Mouse (Mus musculus) intestine, embryonic 14.5 days (tissue): Measurements from ENCODE around the gene Pex1. TPM values are rescaled to one million over a fixed set of nuclear protein-coding genes. Genes with fewer than 3 reads are reported as not detected.

Experiments used
- ATAC-seq: fragments of 200-750 bp; cut with Nextera tagmentation; replicated peaks from 2 replicates; pipeline ENCODE4 v1.8.0; 2017; ENCODE audit warnings: low read depth, moderate number of reproducible peaks, moderate TSS enrichment, moderate library complexity; ENCODE audit not compliant: low FRiP score, low TSS enrichment
- DNase-seq: peaks from one replicate; pipeline ENCODE4 v3.0.0-alpha.2; 2018; ENCODE audit warnings: low spot score
- H3K27ac ChIP-seq: fragments of 300-500 bp; sonication (generic); 2 replicates; pipeline ENCODE4 v1.5.1; 2014; ENCODE audit warnings: low read depth, mild to moderate bottlenecking, control low read depth
- H3K27me3 ChIP-seq: fragments of 300-500 bp; sonication (generic); replicated peaks from 2 replicates; pipeline ENCODE4 v1.6.1; 2014; ENCODE audit warnings: low read length, control low read depth; ENCODE audit not compliant: control insufficient read depth, insufficient read depth
- H3K36me3 ChIP-seq: fragments of 300-500 bp; sonication (generic); 2 replicates; pipeline ENCODE4 v1.6.1; 2014; ENCODE audit warnings: low read length, control low read depth; ENCODE audit not compliant: control insufficient read depth, insufficient read depth
- H3K4me1 ChIP-seq: fragments of 300-500 bp; sonication (generic); replicated peaks from 2 replicates; pipeline ENCODE4 v1.6.1; 2014; ENCODE audit warnings: low read length, control low read depth, mixed read lengths; ENCODE audit not compliant: control insufficient read depth, insufficient read depth
- H3K4me2 ChIP-seq: fragments of 300-500 bp; sonication (generic); 2 replicates; pipeline ENCODE4 v1.6.1; 2014; ENCODE audit warnings: low read length
- H3K4me3 ChIP-seq: fragments of 300-500 bp; sonication (generic); 2 replicates; pipeline ENCODE4 v1.5.1; 2014; ENCODE audit warnings: low read depth, low read length, control low read depth, mixed read lengths
- H3K9ac ChIP-seq: fragments of 300-500 bp; sonication (generic); 2 replicates; pipeline ENCODE4 v1.6.1; 2014; ENCODE audit warnings: mild to moderate bottlenecking, low read length
- H3K9me3 ChIP-seq: fragments of 300-500 bp; sonication (generic); 2 replicates; pipeline ENCODE4 v1.6.1; 2016; ENCODE audit warnings: low read length, control low read depth; ENCODE audit not compliant: control insufficient read depth
- WGBS: fragments of 180-500 bp; shearing (Covaris S2); extraction: QIAGEN DNeasy Blood & Tissue Kit; methylation state at CpG from one replicate; pipeline ENCODE4 v1.1.7; 2014; 5-methylcytosine and 5-hydroxymethylcytosine counted together
- polyA plus RNA-seq: library from polyadenylated mRNA; unstranded; fragments of >200 nt; fragmentation: Nextera tagmentation; extraction: Ambion mirVana; gene quantifications from 2 replicates; pipeline ENCODE4 v1.2.1, GENCODE M21; 2014

Pex1 gene
- polyA plus RNA-seq, 1 experiment from 2014 or later = 17.0 TPM

DNA sequence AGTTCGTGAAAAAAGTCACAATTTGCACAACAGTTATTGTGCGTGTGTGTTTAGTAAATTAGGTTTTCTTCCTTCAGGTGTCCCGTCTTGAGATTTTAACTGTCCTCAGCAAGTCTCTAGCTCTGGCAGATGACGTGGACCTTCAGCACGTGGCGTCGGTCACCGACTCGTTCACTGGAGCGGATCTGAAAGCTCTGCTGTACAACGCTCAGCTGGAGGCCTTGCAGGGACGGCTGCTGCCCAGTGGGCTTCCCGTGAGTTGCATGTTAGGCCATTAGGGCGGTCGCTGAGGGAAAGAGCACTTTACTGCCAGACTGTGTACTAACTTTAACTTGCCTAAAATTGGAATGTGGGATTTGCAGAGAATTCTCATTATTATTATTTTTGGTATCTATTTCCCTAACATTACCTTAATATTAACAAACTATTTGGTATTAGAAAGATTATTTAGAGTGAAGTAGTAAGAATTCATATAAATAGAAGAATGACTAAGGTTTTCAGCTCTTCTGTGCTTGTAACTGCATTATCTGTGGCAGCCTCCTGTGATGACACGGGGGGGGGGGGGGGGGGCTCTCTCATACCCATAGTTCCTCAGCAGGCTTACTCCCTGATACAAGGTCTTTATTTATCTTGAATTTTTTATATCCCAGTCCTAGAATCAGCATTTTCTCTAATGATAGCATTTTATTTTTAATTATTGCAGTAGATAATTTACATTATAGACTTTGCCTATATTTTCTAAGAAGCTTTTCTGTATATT lies 35.8 kb downstream of the Pex1 start:
- no peak overlapping the region for H3K27ac ChIP-seq
- H3K27me3 ChIP-seq = no peaks in the 10 kb centered on the region
- DNase-seq = no peak
- H3K9me3 ChIP-seq = no peaks in the 10 kb centered on the region
- no peak overlapping the region for H3K4me3 ChIP-seq
- no peak overlapping the region for H3K4me2 ChIP-seq
- no peaks in the 10 kb centered on the region for H3K4me1 ChIP-seq
- WGBS = 85% methylated on average over 16 of the region's 16 CpGs
- H3K36me3 ChIP-seq = peaks cover 45% of the 10 kb centered on the region
- ATAC-seq = no peak
- H3K9ac ChIP-seq = no peak overlapping the region

DNA sequence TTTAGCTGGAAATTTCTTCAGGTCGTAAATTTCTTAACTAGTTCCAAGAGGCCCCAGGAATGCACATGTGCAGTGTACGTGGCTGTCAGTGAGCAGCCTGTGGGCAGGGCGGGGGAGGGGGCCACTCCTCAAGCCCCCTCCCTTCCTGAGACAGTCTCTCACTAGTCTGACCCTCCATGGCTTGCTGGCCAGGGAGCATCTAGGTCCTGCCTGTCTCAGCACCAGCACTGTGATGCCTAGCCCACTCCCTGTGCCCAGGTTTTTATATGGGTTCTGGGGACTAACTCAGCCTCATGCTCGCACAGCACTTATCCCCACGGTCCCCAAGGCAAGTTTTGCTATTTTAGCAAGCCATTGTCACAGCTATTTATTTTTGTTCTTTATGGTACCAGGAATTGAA lies 36.4 kb downstream of the Pex1 start:
- DNase-seq (no peak), ATAC-seq (no peak)
- WGBS = 75% methylated on average over 5 of the region's 5 CpGs
- no peaks in the 10 kb centered on the region for H3K9me3 ChIP-seq
- H3K4me3 ChIP-seq = no peak overlapping the region
- H3K4me1 ChIP-seq = no peaks in the 10 kb centered on the region
- no peaks in the 10 kb centered on the region for H3K27me3 ChIP-seq
- H3K27ac ChIP-seq = no peak overlapping the region
- peaks cover 49% of the 10 kb centered on the region for H3K36me3 ChIP-seq
- H3K9ac ChIP-seq = no peak overlapping the region
- no peak overlapping the region for H3K4me2 ChIP-seq

DNA sequence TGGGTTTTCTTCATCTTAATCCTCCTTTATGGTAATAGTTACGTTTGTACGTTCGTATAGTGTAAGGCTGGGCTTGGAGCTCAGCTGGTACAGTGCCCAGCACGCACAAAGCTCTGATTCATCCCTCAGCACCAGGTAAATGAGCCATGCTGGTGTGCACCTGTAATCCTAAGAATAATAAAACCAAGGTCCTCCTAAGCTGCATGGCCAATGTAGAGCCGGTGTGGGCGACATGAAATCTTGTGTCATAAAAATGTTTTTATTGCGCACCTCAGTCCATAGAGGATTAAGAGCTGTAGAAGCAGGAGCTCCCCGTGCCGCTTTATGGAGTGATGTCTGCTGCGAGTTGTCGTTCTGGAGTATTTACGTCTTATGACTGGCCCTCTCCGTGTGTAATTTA lies 37.4 kb downstream of the Pex1 start:
- Histone ChIP-seq H3K27me3 (no peaks in the 10 kb centered on the region), H3K27ac (no peak overlapping the region), H3K4me2 (no peak overlapping the region), H3K36me3 (peaks cover 43% of the 10 kb centered on the region), H3K4me1 (no peaks in the 10 kb centered on the region), H3K9me3 (no peaks in the 10 kb centered on the region), H3K9ac (no peak overlapping the region), H3K4me3 (no peak overlapping the region)
- WGBS = 78% methylated on average over 13 of the region's 13 CpGs
- no peak for DNase-seq
- peak; percentile 44; the same call in 1 of the 2 replicates for ATAC-seq

DNA sequence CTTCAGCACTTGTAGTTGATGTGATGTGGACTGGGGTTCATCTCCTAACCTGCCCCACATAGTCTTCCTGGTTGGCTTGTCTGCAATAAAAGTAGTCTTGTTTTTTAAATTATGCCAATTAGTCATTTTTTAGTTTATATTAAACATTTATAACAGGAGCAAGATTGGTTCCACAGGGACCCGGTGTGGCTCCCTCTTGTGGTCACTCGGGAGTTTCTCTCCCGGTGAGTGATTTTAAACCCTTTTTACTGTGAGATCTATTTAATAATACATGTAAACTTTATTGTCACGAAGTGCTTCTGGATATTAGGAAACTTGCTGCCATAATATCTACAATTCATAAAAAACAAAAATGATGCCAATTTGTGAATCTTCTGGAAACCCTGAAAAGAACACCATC lies 38.1 kb downstream of the Pex1 start:
- no peak overlapping the region for H3K27ac ChIP-seq
- 76% methylated on average over 4 of the region's 4 CpGs for WGBS
- no peak overlapping the region for H3K4me2 ChIP-seq
- ATAC-seq = no peak
- H3K4me3 ChIP-seq = no peak overlapping the region
- peaks cover 43% of the 10 kb centered on the region for H3K36me3 ChIP-seq
- no peak for DNase-seq
- no peaks in the 10 kb centered on the region for H3K4me1 ChIP-seq
- no peaks in the 10 kb centered on the region for H3K9me3 ChIP-seq
- H3K9ac ChIP-seq = no peak overlapping the region
- no peaks in the 10 kb centered on the region for H3K27me3 ChIP-seq

DNA sequence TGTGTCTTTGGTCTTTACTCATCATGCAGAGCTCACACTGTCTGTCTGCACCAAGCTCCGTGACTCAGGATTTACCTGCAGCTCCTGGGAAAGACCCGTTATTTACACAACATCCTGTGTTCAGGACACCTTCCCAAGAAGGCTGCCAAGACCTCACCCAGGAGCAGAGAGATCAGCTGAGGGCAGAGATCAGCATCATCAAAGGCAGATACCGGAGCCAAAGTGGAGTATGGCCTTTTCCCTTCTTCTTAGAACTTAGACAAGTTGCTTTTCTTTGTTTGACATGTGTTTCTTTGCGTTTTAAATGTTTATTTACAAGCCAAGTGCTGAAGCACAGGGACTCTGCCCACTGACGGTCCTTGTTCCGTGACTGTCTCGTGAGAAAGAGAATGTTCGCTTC lies 39.4 kb downstream of the Pex1 start:
- H3K27ac ChIP-seq = no peak overlapping the region
- H3K9ac ChIP-seq = no peak overlapping the region
- no peak for DNase-seq
- H3K4me3 ChIP-seq = no peak overlapping the region
- no peaks in the 10 kb centered on the region for H3K27me3 ChIP-seq
- H3K36me3 ChIP-seq = peaks cover 41% of the 10 kb centered on the region; the same call in 1 of the 2 replicates
- no peak overlapping the region for H3K4me2 ChIP-seq
- H3K9me3 ChIP-seq = no peaks in the 10 kb centered on the region
- H3K4me1 ChIP-seq = no peaks in the 10 kb centered on the region
- 80% methylated on average over 8 of the region's 8 CpGs for WGBS
- ATAC-seq = no peak

DNA sequence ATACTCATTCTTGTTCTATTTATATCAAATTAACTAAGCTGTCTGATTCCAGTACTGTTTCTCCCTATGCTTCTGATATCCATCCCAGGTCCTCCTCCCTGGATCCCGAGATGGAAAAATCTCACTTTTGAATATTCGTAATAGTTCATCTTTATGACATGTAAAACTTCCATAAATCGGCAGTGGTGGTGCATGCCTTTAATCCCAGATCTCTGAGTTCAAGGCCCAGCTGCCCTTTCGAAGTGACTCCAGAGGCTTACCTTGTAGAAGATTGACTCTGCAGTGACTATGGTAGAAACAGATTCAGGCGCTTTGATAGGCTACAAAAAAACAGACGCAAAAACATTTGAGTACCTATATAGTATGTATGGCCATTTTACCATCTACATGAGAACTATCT lies 48.8 kb downstream of the Pex1 start:
- H3K4me3 ChIP-seq = no peak overlapping the region
- no peak overlapping the region for H3K4me2 ChIP-seq
- H3K27ac ChIP-seq = no peak overlapping the region
- H3K4me1 ChIP-seq = peaks cover 9% of the 10 kb centered on the region
- H3K27me3 ChIP-seq = no peaks in the 10 kb centered on the region
- peaks cover 53% of the 10 kb centered on the region for H3K36me3 ChIP-seq
- ATAC-seq (no peak), DNase-seq (no peak)
- 94% methylated on average over 6 of the region's 6 CpGs for WGBS
- no peak overlapping the region for H3K9ac ChIP-seq
- no peaks in the 10 kb centered on the region for H3K9me3 ChIP-seq

DNA sequence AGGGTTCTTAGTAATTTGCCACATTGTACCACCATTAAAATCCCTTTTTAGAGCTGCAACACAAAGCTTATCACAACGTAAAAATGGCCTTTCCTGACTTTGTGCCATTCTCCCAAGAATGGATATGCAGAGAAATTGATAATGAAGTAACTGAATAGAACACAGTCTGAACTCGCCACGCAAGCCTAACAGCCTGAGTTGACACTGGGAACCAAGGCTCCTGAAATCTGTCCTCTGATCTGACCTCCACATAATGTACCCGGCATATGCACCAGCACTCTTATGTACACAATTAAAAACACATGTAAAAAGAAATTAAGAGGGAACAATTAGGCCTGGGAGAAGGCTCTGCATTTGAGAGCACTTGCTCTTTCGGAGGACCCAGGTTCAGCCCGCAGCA lies 49.5 kb downstream of the Pex1 start:
- H3K4me2 ChIP-seq = no peak overlapping the region
- WGBS = 84% methylated on average over 6 of the region's 6 CpGs
- H3K36me3 ChIP-seq = peaks cover 48% of the 10 kb centered on the region
- ATAC-seq = no peak
- H3K9ac ChIP-seq = no peak overlapping the region
- no peaks in the 10 kb centered on the region for H3K9me3 ChIP-seq
- H3K4me3 ChIP-seq = no peak overlapping the region
- no peak overlapping the region for H3K27ac ChIP-seq
- no peak for DNase-seq
- H3K27me3 ChIP-seq = no peaks in the 10 kb centered on the region
- H3K4me1 ChIP-seq = peaks cover 9% of the 10 kb centered on the region

DNA sequence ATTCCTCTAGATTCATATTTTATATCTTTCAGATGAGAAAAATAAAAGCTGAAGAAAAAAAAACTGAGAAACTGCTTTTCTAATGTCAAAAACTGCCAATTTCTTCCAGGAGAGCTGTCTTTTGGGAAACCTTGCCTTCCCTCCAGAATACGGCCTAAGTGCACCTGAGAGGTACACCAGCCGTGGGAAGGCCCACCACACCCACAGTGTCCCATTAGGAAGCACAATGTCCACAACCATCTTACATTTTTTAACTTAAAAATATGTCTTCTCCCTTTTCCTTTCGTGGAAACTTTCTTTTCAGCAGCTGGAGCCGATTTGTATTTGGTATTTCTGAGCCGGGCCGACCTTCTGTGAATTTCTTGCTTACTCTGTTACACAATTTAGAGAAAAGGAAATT lies 50.7 kb downstream of the Pex1 start:
- WGBS = 26% methylated on average over 6 of the region's 6 CpGs
- Histone ChIP-seq H3K27me3 (no peaks in the 10 kb centered on the region), H3K9ac (peak overlapping the region; percentile 86), H3K27ac (no peak overlapping the region), H3K4me3 (peak overlapping the region; percentile 85), H3K4me2 (peak overlapping the region; percentile 78), H3K4me1 (peaks cover 9% of the 10 kb centered on the region), H3K36me3 (peaks cover 38% of the 10 kb centered on the region), H3K9me3 (no peaks in the 10 kb centered on the region)
- ATAC-seq (no peak), DNase-seq (no peak)
